Mouse (Mus musculus) retina, postnatal 7 days (tissue): Measurements from ENCODE around the gene Adra2a.

ENCODE experiments used
- DNase-seq: peaks from one replicate; pipeline ENCODE4 v3.0.0-alpha.2; 2012; ENCODE audit warnings: low read depth, low spot score

Gene Adra2a

DNA sequence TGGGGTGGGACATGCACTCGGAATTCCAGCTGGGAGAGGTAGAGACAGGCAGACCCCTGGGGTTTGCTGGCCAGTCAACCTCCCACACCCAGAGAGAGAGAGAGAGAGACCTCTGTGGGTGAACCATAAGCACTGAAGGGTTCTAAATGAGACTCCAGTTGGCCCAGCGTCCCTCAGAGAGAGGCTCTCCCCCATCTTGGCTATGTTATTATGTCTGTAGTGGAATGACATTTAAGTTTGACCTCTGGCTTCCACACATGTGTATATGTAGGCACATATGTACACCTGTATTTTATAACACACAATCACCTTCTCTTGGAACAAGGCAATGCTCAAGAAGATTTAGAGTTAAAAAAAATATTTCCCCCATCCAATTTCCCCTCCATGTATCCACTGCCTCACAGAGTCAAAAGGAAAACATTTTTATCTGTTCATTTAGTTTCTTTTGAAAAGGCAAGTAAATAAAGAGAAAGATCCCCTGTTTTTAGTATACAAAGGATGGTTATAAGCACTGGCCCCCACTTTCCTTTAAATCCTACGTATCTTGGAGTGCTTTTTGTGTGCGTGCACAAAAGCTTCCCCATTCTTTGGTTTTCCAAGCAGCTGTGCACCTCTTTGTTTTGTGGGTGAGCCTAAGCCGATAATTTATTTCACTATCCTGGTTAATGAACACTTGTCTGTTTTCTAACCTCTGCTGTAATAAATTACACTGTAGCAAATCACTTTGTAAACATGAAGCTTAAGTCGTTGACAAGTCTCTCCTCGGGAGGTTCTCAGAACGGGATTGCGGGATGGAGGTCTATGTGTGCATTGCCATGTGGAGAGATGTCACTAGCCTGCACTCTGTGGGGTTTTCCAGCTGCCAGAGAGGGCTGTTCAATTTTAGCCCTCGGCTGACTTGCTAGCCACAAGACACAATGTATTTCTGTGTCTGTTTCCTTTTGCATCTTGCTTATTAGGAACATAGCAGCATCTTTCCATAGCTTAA is 32.7 kb downstream of the Adra2a start:
- no peak for DNase-seq

- no peak for DNase-seq
Measured at GRCm38 (mm10) chr19:54081303-54081702, 37.4 kb downstream of the Adra2a start.

GRCm38 (mm10) chr19:54081716-54082165 is 37.8 kb downstream of the Adra2a start:
- DNase-seq = no peak

DNA sequence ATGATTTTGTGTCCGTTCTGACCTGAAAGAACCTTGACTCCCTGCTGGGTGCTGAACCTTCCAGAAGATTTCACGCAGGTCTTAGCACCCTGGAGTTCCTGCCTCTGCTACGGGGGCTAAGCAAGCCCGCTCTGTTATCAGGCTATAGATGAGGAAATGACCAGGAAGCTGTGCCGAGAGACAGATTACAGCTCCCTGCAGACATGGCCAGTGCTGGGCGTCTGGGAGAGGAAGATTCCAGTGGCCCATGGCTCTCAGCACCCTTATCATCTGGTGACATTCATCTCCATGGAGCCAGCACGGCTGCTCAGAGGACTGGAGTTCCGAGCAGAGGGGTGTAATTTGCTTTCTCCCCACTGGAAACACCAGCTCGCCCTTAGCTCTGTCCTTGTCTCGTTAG is 43.4 kb downstream of the Adra2a start:
- no peak for DNase-seq

- no peak for DNase-seq
Measured at GRCm38 (mm10) chr19:54093599-54093998, 49.6 kb downstream of the Adra2a start.

- DNase-seq = no peak
Measured at GRCm38 (mm10) chr19:54095716-54096115, 51.8 kb downstream of the Adra2a start.

- DNase-seq = no peak
Measured at GRCm38 (mm10) chr19:54098367-54098766, 54.4 kb downstream of the Adra2a start.
